Mouse (Mus musculus) lung, adult 2 months (tissue): ENCODE measurements around the gene Castor1.

ENCODE experiments used
- CTCF ChIP-seq: fragments of 200-500 bp; IDR thresholded peaks from 2 replicates; pipeline ENCODE4 v1.5.1; 2011; ENCODE audit warnings: mild to moderate bottlenecking, low read length, control low read depth; ENCODE audit not compliant: insufficient read depth
- POLR2A ChIP-seq: fragments of 200-500 bp; IDR thresholded peaks from 2 replicates; pipeline ENCODE4 v1.6.1; 2011; ENCODE audit warnings: low read depth, mild to moderate bottlenecking, control low read depth, low read length, borderline replicate concordance; ENCODE audit errors: extremely low read depth

GRCm38 (mm10) chr11:4213107-4213506, 4.9 kb upstream of the Castor1 start:
- TF ChIP-seq POLR2A (no peak), CTCF (no peak)
